Mouse (Mus musculus) liver (tissue): ENCODE data around the gene Lrcol1.

Source experiments
- DNase-seq: peaks from one replicate; pipeline ENCODE4 v3.0.0-alpha.2; 2020; ENCODE audit warnings: mixed read lengths

Lrcol1 gene

DNA sequence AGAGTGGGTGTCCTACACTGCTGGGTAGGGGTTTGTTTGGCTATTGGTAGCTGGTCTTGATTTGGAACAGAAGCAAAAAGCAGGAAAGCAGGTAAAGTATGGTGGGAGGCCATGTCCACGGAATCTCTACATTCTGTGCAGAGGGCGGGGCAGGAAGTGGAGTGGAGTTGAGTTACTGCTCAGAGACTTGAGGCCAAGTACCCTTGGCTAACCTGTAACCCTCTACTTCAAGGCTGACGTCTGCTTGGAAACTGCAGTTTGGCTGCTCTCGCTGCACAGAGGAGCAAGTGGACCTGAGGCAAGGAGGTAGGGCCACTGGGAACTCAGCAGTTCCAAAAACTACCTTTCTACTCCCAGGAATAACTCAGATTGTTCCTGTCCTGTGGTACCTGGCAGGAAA, at the start of gene Lrcol1:
Gene Lrcol1 (plus strand): TSS at position 207 of the 400 bp plus-strand sequence.
- no peak for DNase-seq

DNA sequence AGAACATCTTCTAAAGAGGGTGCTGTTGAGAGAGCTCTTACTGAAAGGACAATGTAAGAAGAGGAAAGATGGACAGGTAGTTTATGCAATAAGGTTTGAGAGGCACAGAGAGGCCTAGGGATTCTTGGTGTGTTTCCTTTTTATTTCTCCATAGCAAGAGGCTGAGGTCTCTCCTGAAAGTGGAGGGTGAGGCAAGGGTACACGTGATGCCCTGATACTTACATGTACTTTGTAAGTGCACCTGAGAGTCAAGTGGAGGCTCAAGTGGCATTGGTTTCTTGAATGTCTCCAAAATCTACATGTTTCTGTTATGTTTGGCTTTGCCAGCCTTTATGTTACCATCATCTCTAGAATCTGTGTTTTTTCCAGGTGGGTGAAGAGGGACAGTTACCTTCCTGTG, 47.9 kb upstream of the Lrcol1 start:
- DNase-seq, result no peak

DNA sequence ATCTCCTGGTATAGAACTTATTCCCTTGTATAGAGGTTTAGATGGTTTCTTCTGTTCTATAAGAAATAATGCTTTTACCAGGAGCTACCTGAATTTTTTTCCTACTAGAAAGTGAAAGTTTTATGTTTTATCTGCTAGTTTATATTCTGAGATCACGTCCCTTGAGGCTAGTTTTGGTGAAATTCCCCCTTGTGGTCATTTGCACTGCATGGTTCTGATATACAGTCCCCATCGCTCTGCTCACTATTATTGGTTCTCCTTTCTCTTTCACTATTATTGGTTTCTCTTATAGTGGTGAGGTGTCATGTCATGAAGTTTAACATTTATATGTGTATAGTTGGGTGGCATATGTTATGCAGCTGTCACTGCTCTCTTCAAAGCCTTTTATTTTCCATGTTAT, 43.9 kb upstream of the Lrcol1 start:
- DNase-seq, result no peak

- DNase-seq, result no peak
Measured at GRCm38 (mm10) chr5:110308861-110309260, 35.7 kb upstream of the Lrcol1 start.

- DNase-seq, result no peak
Measured at GRCm38 (mm10) chr5:110313127-110313526, 31.4 kb upstream of the Lrcol1 start.

- DNase-seq, result no peak
Measured at GRCm38 (mm10) chr5:110330508-110330907, 14.0 kb upstream of the Lrcol1 start.

- no peak for DNase-seq
Measured at GRCm38 (mm10) chr5:110338792-110339191, 5.7 kb upstream of the Lrcol1 start.

DNA sequence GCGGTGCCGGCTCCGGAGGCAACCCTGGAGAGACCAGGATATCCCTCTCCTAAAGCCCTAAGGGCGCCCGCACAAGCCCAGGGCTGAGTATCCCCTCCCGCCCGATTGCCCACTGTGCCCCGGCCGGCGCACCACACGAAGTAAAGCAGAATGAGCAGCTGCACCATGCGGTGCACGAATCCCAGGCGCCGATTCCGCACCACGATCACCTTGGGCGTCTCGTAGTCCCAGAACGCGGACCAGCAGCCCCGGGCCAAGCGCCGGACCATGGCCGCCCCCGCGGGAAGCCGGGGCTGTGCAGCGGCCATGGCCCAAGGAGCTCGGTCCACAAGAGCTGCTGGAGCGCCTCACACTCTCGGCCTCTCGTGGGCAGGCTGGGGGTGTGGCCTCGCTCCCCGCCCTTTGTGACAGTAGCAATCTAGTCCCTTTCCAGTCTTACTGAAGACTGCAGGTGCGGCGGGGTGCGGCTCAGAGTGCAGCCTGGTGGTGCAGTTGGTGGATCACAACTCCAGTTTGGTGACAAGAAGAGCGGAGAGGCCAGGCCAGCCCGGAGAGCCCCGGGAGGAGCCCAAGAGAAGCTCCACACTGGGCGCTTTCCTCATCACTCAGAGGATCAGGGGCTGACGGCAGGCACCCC, 1.8 kb upstream of the Lrcol1 start, which contains the start of gene P2rx2:
Gene P2rx2 (minus strand): TSS at position 565 of the 637 bp plus-strand sequence.
- peak; percentile 31 for DNase-seq

GRCm38 (mm10) chr5:110345553-110345952, 1.0 kb downstream of the Lrcol1 start:
- no peak for DNase-seq

DNA sequence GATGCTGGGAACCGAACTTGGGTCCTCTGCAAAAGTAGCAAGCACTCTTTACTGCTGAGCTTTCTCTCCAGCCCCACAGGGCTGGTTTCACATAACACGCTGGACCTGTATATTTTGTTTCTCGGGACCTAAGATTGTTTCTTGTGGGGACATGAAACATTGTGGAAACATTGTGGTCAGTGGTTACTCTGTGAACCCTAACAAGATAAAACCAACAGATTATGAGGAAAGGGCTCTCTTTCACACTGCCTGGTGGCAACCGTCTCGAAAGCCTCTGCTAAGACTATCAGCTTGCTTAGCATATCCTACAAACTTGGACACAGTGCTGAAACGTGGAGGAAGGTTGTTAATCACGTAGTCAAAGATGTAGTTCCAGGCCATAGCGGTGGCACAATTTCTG, 2.5 kb downstream of the Lrcol1 start:
- DNase-seq, result no peak

DNA sequence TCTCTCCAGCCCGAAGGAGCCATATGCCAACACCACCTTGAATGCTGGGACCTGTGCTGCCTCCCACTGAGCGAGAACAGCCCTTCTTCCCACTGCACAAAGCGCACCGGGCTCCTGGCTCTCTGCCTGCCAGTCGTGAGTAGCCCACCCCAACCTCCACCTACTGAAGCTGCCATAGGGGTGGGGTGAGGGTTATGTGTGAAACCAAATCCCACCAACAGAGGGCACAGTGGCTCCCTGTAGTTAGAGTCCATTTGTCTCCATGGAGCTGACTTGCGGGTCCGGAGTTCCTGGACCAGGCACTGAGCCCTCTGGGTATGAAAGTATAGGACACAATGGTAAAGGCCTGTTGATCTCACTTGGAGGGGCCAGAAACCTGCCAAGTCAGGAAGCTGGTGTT, 10.2 kb downstream of the Lrcol1 start:
- DNase-seq, result no peak

- DNase-seq, result peak; percentile 80
Measured at GRCm38 (mm10) chr5:110357531-110358179, 13.1 kb downstream of the Lrcol1 start.

- no peak for DNase-seq
Measured at GRCm38 (mm10) chr5:110361465-110361864, 16.9 kb downstream of the Lrcol1 start.

DNA sequence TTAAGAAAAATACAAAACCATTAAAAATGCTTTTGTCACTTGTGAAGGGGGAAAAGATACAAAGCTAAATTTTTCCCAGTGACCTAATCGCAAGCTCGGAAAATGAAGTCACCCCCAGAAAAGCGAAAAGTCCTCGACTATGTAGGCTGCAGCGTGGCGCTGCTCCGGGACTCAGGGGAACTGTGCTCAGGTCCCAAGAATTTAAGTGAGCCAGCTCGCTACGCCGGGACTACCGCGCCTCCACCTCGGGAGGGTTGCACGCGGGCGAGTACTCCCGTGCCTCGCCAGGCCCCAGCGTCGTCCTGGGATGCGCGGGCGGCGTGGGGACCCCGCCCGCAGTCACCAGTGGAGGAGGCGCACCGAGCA, 18.3 kb downstream of the Lrcol1 start:
- no peak for DNase-seq

GRCm38 (mm10) chr5:110363179-110363821, 18.8 kb downstream of the Lrcol1 start:
- DNase-seq, result peak; percentile 67

DNA sequence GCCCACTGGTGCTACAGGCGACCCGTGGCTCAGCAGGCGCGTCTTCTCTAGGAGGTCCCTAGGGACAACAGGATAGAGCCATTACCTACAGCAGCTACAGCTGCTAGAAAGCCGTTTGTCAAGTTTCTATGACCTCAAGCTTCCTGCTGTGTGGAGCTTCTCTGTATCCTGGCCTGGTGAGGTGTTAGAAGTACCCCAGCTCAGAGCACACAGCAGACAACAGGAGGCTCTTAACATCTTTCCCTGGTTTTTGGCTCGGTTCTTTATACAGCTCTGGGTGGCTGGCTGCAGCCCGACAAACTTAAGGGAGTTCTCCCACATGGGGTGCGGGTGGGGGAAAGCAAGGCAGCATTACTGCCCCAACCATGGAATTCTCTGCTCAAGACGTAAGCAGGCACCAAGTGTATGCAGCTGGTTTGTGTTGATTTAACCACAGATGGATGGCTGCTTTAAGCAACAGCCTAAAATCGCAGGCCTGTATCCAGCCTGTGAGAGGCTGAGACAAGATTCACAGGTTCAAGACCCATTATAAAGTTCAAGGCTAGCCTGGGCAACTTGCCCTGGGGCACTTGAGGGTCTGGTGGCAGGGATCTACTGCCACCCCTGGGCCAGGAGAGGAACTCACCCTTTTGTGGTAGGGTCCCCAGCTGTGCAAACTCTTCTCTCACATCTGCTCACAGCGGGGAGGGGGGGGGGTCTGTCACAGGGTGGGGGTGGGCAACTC, 19.5 kb downstream of the Lrcol1 start:
- no peak for DNase-seq

DNA sequence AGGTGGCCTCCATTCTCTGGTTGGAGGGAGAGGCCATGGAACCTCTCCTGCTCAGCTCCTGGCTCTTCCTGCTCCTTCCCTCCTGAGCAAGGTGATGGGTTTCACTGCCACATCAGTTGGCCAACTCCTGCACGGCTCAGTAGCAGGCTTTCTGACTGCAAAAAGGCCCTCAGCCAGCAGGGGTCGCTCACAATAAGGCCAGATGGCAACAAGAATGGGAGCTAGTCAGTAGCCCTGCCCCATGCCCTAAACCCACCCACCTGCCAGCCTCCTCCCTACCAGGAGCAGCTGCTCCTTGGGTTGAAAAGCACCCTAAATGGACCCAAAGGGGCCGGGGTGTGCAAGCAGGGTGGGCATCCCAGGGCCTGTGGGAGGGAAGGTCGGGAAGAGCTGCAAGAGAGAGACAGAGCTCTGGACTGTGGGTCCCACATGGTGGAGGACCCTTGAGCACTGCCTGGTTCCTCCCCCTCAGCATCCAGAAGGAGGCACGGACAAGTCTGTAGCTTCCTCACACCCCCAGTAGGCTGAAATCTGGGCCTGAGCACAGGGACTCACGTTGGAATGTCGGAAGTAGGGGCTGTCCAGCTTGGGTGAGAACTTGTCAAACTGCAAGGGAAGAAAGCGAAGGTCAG, 32.4 kb downstream of the Lrcol1 start:
- DNase-seq, result peak; percentile 75

- no peak for DNase-seq
Measured at GRCm38 (mm10) chr5:110378181-110378583, 33.7 kb downstream of the Lrcol1 start.

DNA sequence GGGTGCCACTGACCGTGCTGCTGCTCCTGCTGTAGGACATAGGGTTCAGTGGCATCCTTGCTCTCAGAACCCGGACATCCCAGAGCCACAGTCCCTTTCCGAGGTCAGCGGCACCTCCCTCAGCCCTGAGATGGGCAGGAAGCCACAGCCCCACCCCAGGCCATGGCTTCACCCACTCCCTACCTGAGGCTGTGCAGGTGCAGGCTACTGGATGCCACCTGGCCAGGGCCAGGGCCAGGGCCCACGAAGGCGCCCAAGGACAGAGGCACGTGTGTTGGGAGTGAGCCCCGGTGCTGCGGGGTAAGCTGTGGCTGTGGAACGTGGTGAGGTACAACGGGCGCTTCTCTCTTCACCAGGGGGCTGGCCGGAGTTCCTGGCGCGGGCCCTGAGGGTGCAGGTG, 34.6 kb downstream of the Lrcol1 start:
- DNase-seq, result no peak

DNA sequence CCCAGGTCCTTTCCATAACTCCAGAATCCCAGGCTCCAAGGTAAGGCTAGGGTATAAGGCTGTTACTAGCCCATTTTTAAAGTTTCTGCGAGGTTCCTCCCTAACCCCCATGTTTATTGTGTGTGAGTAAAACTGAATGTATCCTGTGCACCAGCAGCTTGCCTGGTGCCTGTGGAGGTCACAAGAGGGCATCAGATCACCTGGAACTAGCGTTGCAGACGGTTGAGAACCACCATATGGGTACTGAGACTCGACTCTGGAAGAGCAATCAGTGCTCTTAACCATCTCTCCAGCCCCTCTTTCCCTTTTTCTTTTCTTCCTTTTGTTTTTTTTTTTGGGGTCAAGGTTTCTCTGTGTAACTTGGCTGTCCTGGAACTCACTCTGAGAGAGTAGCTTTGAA, 35.3 kb downstream of the Lrcol1 start:
- no peak for DNase-seq

DNA sequence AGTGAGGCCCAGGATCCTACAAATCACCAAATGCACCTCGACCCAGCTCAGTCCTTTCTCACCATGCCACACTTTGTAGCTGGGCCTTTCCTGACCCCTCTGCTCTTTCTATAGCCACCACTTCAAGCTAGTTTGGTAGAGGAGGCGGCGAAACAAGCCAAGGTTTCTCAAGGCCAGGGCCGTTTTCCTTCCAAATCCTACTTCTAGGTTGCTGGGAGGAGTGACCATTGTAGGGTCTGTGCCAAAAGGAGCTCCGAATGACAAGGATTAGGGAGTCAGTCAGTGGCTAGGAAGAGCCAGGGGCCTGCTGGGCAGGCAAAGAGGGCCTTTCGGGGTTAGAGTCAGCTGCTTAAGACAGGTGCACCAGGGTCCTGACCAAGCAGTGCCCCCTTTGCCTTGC, 40.0 kb downstream of the Lrcol1 start:
- no peak for DNase-seq

DNA sequence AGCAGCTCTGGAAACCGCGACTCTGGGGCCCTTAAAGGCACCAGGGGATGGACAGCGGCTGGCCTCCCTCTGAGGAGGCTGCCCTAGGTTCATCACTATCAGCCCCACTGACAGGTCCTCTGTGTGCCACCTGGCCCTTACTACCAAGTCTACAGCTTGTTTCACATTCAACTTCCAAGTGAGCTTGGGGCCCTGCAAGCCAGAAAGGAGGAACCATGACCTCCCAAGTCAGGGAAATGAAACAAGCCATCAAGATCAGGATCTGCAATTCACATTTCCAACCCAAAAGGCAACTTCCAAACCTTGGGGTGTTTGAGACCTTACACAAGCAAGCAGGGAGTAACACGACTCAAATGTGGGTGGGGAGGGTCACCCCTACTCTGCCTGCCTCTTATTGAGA, 40.7 kb downstream of the Lrcol1 start:
- DNase-seq, result no peak
